Mouse (Mus musculus) lung, adult 2 months (tissue): ENCODE measurements around the gene Trappc11. TPM values are rescaled to one million over a fixed set of nuclear protein-coding genes. Genes with fewer than 3 reads are reported as not detected.
"Not testable (repeated sequence)": the region's sequence is repeated elsewhere in the genome, so short reads cannot be mapped to it uniquely, and the experiment has no call there.

Experiments
- DNase-seq: peaks from one replicate; pipeline ENCODE4 v3.0.0; 2022
- H3K4me1 ChIP-seq: fragments of 200-500 bp; 2 replicates; pipeline ENCODE4 v1.6.1; 2011; ENCODE audit warnings: low read length; ENCODE audit not compliant: control insufficient read depth, insufficient read depth
- H3K4me3 ChIP-seq: fragments of 200-500 bp; replicated peaks from 2 replicates; pipeline ENCODE3; 2011; ENCODE audit warnings: low read depth, mild to moderate bottlenecking, control low read depth, low read length; ENCODE audit errors: extremely low read depth
- CTCF ChIP-seq: fragments of 200-500 bp; IDR thresholded peaks from 2 replicates; pipeline ENCODE4 v1.5.1; 2011; ENCODE audit warnings: mild to moderate bottlenecking, low read length, control low read depth; ENCODE audit not compliant: insufficient read depth
- POLR2A ChIP-seq: fragments of 200-500 bp; IDR thresholded peaks from 2 replicates; pipeline ENCODE4 v1.6.1; 2011; ENCODE audit warnings: low read depth, mild to moderate bottlenecking, control low read depth, low read length, borderline replicate concordance; ENCODE audit errors: extremely low read depth
- WGBS: fragments of 180-500 bp; shearing (Covaris S2); methylation state at CpG from one replicate; pipeline ENCODE4 v1.1.7; 2018; 5-methylcytosine and 5-hydroxymethylcytosine counted together
- polyA plus RNA-seq: library from polyadenylated mRNA; depleted of rRNA; stranded (reverse); fragments of >200 nt; gene quantifications from 2 replicates; pipeline ENCODE4 v1.2.3, GENCODE M21; 2012; rRNA removed

The Trappc11 gene
- polyA plus RNA-seq, 1 experiment = 22.0 TPM

DNA sequence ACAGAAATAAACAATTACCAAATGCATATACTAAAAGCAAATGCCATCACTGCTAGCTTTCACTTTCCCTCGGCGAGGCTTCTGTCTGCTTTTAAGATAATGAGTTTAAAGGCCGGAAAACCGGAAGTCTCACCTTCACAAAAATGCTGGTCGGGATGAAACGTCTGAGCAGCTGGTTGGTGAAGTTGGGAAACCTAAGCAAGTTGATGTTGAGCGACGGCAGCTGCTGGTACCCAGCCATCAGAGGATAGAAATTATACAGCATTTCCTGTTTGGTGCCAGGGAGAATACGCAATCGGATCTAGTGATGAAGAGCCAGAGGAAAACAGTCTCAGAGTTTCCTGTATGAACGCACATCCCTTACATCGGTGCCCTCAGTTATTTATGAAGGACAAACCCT, 40.2 kb downstream of the Trappc11 start:
- DNase-seq = no peak
- WGBS = 56% methylated on average over 12 of the region's 12 CpGs
- no peak for TF ChIP-seq CTCF
- TF ChIP-seq POLR2A = no peak
- no peaks in the 10 kb centered on the region for H3K4me1 ChIP-seq
- no peak overlapping the region for H3K4me3 ChIP-seq

DNA sequence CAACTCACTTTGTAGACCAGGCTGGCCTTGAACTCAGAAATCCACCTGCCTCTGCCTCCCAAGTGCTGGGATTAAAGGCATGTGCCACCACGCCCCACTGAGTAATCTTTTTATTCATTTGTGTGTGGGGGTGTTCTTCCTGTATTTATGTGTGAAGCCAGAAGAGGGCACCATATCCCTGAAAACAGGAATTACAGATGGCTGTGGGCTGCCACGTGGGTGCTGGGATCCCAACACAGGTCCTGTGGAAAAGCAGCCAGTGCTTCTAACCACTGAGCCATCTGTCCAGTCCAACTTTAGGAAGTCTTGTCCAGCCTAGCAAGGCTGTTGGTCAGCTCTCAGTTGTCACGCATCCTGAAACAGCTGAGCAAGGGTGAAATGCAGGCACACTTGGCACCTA, 46.0 kb downstream of the Trappc11 start:
- Histone ChIP-seq H3K4me3 (no peak overlapping the region), H3K4me1 (no peaks in the 10 kb centered on the region)
- TF ChIP-seq CTCF (no peak), POLR2A (no peak)
- DNase-seq = no peak
- 88% methylated on average over 3 of the region's 3 CpGs for WGBS

DNA sequence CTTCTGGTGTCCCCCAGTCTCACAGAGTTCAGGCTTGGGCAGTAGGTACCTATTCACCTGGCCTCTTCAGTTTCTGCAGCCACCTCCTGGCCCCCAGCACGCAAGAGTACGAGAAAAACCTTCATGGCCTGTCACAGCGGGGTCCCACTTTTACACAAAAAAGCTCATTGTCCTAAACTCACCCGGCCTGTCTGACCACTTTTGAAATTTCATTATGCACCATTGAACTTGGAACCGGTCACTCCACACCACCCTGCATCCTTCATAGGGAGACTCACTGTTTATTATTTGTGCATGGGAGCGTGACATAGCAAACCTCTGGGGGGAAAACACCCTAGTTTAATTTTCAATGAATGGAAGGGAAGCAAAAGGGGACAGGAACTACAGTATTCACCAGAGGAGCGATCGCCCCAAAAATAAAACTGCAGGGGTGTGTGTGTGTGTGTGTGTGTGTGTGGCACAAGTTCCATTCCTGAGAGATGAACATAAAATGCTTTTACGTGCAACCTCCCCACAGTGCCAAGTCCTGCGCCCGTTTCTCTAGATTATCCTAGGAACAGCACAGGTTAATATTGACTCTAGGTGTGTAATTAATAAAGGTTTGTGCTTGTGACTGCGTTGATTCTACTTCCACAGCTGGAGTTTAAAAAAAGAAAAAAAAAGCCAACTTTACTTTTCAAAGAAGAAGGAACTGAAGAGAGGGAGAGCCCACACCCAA, 50.8 kb downstream of the Trappc11 start:
- Histone ChIP-seq H3K4me1 (no peaks in the 10 kb centered on the region), H3K4me3 (no peak overlapping the region)
- no peak for DNase-seq
- TF ChIP-seq POLR2A (no peak), CTCF (no peak)
- 68% methylated on average over 12 of the region's 12 CpGs for WGBS

DNA sequence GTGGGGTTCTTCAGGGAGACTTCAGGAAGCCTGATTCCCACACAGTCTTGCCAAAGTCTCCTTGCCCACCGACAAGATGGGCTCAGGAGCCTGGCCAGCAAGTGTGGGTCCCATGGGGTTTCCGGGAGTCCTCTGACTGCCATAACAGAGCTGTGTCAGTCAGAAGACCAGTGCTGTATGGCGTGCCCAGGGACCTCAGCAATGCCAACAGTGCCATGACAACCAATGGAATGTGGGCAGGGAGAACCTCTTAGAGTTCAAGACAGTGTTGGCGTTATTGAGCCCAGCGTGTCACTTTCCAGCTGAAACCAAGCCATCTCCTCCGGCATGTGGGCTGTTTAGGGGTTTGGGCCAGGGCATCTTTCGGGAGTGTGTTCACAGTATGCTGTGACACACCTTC, 53.2 kb downstream of the Trappc11 start:
- whole genome bisulfite sequencing = 82% methylated on average over 7 of the region's 7 CpGs
- TF ChIP-seq POLR2A (no peak), CTCF (no peak)
- no peak for DNase-seq
- Histone ChIP-seq H3K4me1 (no peaks in the 10 kb centered on the region), H3K4me3 (no peak overlapping the region)

DNA sequence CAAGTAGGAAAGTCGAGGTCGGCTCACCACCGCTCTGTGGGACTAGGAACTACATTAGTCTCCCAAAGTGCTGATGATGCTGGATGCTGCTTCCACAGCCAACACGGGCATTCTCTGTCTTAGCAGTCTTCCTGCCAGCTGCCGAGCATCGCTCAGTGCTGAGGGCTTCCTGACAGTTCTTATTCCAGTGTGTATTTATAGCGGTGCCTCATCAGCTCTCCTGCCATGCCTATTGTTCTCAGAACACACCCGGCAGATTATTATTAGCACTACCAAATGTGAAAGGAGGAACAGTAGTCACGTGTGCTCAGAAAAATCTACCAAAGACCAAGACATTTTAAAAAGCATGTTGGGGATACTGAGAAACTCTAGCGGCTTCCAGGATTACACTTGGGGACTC, 71.6 kb downstream of the Trappc11 start:
- TF ChIP-seq CTCF = no peak
- TF ChIP-seq POLR2A = no peak
- no peaks in the 10 kb centered on the region; the same call in none of the 2 replicates for H3K4me1 ChIP-seq
- H3K4me3 ChIP-seq = no peak overlapping the region
- 40% methylated on average over 10 of the region's 10 CpGs for whole genome bisulfite sequencing
- no peak for DNase-seq

DNA sequence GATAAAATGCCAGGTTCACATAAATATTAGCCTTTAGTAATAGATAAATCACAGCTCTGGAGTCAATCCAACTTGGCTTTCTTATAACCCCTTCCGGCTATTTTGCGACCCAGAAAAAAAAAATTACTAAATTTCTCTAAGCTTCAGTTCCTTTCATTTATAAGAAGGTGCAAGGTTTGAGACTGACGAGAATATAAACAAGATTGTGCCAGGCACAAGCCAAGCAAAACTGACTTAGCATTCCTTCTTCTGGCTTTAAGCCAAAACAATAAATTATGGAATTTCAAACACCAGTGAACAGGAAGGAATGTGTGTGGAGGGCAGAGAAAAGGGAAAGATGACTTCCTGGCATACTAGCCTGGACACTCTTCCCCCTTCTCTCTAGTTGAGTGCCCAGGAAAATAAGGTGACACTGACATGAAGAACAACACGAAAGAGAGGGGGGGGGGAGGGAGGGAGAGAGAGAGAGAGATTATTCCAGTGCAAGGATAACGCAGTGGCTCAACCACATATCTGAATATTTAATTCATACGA, 74.0 kb downstream of the Trappc11 start:
- WGBS = 34% methylated on average over 6 of the region's 6 CpGs
- Histone ChIP-seq H3K4me3 (no peak overlapping the region), H3K4me1 (no peaks in the 10 kb centered on the region; the same call in none of the 2 replicates)
- DNase-seq = no peak
- TF ChIP-seq CTCF (no peak), POLR2A (no peak)

DNA sequence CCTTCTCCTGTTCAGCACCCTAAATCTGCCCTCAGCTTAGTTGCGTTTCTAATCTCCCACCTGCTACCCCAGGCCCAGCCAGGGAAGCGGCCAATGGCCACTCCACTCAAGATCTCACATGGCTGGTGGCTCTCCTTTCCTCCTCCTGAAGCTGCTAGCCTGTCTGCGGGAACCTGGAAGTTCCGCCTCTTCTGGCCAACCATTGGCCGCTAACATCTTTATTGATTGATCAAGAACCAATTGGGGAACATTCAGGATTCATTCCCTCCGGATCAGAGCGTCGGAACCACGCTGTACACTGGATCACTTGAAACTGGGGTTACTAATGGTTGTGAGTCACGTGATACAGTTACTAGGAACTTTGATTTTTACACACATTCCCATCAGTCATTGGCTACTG, 74.7 kb downstream of the Trappc11 start:
- Histone ChIP-seq H3K4me3 (no peak overlapping the region), H3K4me1 (no peaks in the 10 kb centered on the region; the same call in none of the 2 replicates)
- 87% methylated on average over 10 of the region's 10 CpGs for WGBS
- DNase-seq = no peak
- TF ChIP-seq POLR2A (no peak), CTCF (no peak)

DNA sequence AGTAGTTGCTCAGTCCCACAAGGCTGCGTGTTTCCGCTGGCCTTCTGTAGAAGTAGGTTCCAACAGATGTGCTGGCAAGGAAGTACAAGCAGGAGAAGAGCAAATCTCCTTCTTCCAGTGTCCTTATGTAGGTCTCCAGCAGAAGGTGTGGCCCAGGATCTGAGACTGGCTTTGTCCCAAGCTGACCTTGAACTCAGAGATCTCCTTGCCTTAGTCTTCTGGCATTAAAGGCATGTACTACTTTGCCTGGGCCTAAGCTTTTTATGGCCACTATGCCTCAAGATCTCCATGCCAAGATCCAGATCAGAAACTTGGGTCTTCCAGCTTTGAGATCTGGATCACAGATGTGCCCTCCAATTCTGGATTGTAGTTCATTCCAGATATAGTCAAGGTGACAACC, 84.1 kb downstream of the Trappc11 start:
- not testable (repeated sequence) for DNase-seq, H3K4me3 ChIP-seq, H3K4me1 ChIP-seq
- WGBS = 99% methylated on average over 2 of the region's 2 CpGs

DNA sequence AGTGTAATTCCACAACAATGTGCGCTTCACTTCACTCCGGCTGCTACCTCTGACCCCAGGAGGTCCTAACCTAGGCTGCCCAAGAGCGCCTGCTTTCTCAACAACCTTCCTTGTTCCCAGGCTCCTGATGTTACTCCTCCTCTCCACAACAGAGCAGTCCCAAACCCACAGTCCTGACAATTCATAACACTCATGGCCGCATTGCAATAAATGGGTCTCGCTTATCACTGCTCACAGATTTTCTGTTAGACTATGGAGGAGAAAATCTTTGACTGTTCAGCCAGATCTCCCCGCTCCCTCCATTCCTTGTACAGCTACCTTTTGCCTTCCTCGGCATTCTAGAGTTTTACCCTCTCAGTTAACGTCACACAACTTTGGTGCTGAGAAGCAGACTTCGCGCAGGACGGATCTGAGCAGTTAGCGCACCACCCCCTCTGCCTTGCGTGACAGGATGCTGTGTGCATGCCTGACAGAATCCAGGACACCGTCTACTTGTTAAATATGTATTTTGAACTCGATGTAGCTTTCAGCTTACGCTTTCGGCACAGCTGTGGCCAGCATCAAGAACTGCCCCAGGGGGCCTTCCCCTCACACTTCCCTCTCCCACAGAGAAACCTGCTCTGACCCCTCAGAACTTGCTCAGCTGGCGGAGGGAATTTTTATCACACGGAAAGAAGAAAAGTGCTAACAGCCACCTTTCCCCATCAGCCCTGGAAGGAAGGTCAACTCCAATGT, 86.8 kb downstream of the Trappc11 start, which contains the start of gene Stox2:
TSS of gene Stox2 (minus strand) at position 51 of the 735 bp plus-strand sequence.
- DNase-seq = no peak
- Histone ChIP-seq H3K4me3 (no peak within 1 kb of the TSS), H3K4me1 (no peaks in the 10 kb centered on the region)
- 76% methylated on average over 19 of the region's 19 CpGs for WGBS
- TF ChIP-seq CTCF (no peak), POLR2A (no peak)

Other genes starting within 250 kb of the Trappc11 start
- gene Stox2, start 87.1 kb downstream of the Trappc11 start, polyA plus RNA-seq = 2.5 and 3.8 TPM in 2 replicates
- gene Rwdd4a, start 194 bp upstream of the Trappc11 start, polyA plus RNA-seq = 12.1 and 12.3 TPM in 2 replicates
- gene Ing2, start 142.1 kb upstream of the Trappc11 start, polyA plus RNA-seq = 2.1 and 6.4 TPM in 2 replicates
- 9.6 and 16.3 TPM in 2 replicates for gene Cdkn2aip, start 180.5 kb upstream of the Trappc11 start, polyA plus RNA-seq